Mouse (Mus musculus) heart, adult 2 months (tissue): ENCODE measurements at regions not wholly inside any gene's neighbourhood (a gene's known extent, or its start where the extent isn't known, plus 50 kb on each side); places are given as distances from the start of the nearest gene placed in this dataset.

Experiments
- CTCF ChIP-seq: fragments of 200-600 bp; IDR thresholded peaks from 2 replicates; pipeline ENCODE4 v1.8.1; 2022; ENCODE audit warnings: antibody characterized with exemption, mild to moderate bottlenecking, moderate library complexity
- POLR2A ChIP-seq: fragments of 200-500 bp; IDR thresholded peaks from 2 replicates; pipeline ENCODE4 v1.6.1; 2011; ENCODE audit warnings: mild to moderate bottlenecking, low read depth, low read length, control low read depth; ENCODE audit not compliant: insufficient read depth

DNA sequence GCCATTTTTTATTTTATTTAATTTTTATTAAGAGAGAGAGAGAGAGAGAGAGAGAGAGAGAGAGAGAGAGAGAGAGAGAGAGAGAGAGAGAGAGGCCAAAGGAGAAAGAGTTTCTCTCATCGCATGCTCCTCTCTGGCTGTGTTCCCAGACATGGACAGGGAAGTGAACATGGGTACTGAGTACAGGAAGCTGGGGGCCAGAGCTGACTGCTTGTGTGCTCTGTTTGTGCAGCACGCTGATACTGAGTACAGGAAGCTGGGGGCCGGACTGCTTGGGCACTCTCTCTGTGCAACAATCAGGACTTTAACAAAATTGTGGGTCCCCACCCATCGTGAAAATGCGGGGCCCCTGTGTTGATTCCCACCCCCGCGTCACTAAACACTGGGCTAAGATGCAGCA lies 130.2 kb downstream of the Gm26897 start:
- TF ChIP-seq POLR2A (no peak), CTCF (no peak)
